Mouse (Mus musculus) kidney, postnatal 25 days (tissue): ENCODE measurements at regions not wholly inside any gene's neighbourhood (a gene's known extent, or its start where the extent isn't known, plus 50 kb on each side); places are given as distances from the start of the nearest gene placed in this dataset.

Experiments used
- DNase-seq, 2 experiments: peaks; one replicate each; pipeline ENCODE4 v3.0.0; 2021; ENCODE audit warnings: mixed read lengths in 2 of 2

DNA sequence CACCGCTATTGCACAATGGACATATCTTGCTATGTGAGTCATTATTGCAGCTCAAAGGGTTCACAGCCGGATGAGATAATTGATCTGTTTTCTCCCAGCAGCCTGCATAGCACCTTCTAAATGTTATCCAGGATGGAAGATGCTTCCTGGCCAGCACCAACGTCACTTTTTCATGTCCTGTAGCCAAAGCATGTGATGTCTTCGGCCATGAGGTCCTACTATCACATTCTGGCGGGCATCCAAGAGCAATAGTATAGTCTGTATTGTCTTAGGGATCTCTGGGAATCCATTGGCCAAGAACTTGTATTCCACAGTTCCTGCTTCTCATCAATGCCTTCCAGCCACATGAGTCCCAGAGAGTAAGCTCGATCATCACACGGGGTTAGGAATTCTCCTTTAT, 70.6 kb downstream of the Npy start:
- no peak for DNase-seq

DNA sequence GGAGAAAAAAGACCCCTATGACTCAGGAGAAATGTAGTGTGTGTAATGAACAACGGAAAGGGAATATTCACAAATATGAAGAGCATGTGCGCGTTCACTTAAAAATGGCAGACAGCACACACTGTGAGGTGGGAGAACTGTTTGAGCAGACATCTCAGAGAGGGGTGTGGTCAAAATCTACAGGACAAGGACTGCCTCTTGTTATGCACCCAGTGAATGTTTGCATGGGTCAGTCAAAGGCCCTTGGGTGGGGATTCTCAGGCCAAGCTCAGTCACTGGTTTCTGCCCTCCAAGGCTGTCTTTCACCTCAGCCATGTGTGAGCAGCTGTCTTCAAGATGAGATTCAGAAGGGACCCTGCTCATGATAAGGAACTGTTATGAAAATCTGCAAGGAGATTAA, 76.6 kb downstream of the Npy start:
- no peak for DNase-seq

GRCm38 (mm10) chr6:49901512-49901911, 79.0 kb downstream of the Npy start:
- no peak for DNase-seq

- no peak for DNase-seq
Measured at GRCm38 (mm10) chr6:49904001-49904400, 81.5 kb downstream of the Npy start.

DNA sequence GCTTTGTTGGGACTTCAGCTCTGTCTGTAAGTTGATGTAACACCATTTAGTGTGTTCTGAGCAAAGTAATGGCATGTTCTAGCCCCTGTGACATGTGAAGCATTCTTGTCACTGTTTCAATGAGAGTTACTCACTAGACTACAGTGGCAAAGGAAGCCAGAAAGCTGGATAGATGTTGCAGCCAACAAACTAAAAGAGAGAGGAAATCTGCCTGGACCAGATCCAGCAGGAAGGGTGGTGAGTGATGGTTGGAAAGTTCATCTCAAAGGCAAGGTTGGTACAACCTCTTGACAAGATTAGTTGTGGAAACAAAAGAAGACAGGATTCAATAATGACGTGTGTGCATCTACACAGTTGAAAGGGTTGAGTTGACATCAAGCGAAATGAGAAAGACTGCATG, 83.9 kb downstream of the Npy start:
- peak in 1 of 2 experiments; percentile 17 for DNase-seq

GRCm38 (mm10) chr6:49919089-49919812, 96.7 kb downstream of the Npy start:
- DNase-seq, result peak; percentile 43 to 51

- no peak for DNase-seq
Measured at GRCm38 (mm10) chr6:49919813-49920170, 97.3 kb downstream of the Npy start.

GRCm38 (mm10) chr6:49924296-49924695, 101.8 kb downstream of the Npy start:
- DNase-seq, result no peak

GRCm38 (mm10) chr6:49928075-49928474, 105.6 kb downstream of the Npy start:
- DNase-seq, result no peak

GRCm38 (mm10) chr6:49930104-49930503, 107.6 kb downstream of the Npy start:
- no peak for DNase-seq

DNA sequence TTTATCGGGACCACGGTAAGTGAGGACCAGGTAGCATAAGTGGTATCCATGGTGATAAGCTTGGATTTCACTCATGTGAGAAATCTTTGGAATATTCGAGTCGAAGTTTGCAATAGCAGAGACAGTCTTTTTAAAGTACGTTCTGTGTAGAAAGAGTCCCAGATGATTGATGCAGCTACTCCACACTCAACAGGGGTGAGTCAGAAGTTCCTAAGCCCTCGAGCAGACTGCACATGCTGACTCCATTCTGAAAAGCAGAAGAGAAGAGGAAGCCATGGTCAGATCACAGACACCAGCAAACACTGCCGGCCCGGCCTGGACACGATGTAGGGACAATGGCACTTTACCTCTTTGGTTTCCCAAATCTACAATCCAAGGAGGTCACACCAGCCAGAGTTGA, 120.6 kb downstream of the Npy start:
- DNase-seq, result no peak

DNA sequence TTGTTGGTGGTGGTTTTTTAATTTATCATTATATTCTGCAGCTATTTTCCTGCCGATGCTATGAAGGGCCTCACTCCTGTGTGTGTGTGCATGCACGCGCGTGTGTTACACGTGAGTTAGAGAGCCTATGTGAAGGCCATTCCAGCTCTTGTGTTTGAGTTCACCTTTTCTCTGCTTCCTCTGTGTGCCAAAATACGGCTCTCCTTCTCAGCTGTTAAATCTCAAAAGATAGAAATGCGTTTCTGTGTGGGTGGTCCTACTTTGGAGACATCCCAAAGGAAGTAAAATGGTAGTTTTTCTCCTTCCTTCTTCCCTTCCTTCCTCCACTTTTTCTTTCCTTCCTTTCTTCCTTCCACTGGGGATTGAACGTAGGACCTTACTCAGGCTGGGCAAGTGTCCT, 136.4 kb downstream of the Npy start:
- DNase-seq, result no peak

- DNase-seq, result no peak
Measured at GRCm38 (mm10) chr6:49961166-49961565, 138.7 kb downstream of the Npy start.

- DNase-seq, result peak; percentile 71 to 79
Measured at GRCm38 (mm10) chr6:49965944-49966545, 143.5 kb downstream of the Npy start.

DNA sequence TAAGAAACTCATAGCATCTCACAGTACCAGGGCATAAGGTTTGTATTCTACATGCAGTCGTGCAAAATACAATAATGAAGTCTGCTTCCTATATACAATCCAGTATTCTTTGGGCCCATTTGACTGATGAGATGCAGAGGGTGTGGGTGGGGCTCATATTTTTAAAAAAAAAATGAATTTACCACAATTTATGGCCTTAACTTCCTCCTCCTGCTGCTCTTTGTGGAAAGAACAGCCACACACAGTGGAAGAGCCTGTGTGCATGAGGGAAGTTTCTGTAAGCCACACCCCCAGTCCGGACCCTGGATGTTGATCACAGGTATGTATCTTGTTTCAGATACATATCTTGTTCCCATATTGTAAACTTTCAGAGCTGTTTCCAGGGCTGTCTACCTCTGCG, 143.5 kb upstream of the Mpp6 start:
- no peak for DNase-seq

DNA sequence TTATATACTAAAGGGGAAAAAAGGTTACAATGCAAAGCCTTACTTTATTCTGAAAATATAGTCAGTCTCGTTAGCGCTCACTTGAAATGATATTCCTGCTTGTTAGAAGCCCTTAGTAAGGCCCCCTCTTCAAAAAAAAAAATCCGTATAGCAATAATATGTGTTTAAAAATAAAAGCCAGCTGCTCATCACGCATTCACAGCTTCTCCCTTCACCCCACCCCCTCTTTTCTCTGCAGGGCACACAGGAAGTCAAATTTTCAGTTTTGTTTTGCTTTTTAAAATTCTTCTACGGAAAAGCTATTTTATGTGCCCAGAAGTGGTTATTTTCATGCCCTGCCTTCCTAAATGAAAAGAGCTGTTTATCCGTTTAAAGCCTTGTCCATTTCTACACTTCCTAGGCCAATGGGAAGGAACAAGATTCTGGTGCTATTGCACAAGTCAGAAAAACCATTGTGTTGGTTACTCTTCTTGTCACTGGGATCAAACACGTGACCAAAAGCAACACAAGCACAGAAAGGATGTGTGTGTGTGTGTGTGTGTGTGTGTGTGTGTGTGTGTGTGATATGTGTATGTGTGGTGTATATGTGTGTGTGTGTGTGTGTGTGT, 136.7 kb upstream of the Mpp6 start:
- DNase-seq, result no peak

GRCm38 (mm10) chr6:49977783-49978182, 132.3 kb upstream of the Mpp6 start:
- DNase-seq, result peak; percentile 9 to 45

DNA sequence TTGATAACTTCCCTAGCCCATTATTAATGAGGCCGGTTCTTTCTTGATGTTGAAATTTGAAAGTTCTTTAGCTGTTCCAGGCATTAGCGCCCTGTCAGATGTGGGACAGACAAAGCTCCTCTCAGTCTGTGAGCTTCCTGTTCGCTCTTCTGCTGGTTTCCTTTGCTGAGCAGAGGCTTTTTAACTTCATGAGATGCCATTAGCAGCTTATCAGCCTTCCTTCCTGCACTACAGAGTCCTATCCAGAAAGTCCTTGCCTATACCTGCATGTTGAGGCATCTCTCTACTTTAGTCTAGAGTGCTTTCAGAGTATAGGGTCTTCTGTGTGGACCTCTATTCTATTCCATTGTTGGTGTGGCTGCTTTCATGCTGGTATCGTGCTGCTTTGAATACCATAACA, 126.3 kb upstream of the Mpp6 start:
- DNase-seq, result no peak

DNA sequence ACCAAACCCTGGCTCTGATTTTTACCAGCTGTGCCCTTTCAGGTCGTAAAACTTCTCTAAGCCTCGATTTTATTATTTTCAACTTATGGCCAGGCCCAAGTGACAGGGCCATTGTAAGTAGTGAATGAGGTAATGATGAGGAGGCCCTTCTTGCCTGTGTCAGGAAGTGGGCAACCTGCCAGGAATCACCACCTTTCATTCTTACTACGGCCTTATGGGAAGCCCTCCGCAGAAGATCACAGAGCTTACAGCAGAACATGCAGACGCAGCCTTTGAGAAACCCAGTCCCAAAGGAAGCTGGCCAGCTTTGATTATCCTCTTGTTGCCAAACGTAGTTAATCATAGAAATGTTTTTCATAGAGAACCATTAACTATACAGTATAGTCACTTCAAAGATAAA, 124.9 kb upstream of the Mpp6 start:
- peak; percentile 54 to 57 for DNase-seq

DNA sequence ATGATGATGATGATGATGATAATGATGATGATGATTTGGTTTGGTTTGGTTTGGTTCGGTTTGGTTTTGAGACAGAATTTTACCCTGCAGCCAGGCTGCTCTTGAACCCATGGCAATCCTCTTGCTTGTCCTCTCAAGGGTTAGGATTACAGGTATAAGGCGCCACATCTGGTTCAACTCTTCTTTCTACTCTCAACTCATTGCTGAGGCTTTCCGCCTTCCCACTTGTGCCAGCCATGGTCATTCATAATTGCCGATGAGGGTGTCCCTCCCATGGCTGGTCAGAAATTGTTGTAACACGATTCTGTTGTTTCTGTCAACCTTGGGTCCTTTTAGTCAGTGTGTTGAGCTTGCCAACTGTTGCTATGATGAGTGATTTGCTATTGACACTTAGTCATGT, 122.9 kb upstream of the Mpp6 start:
- no peak for DNase-seq

- DNase-seq, result no peak
Measured at GRCm38 (mm10) chr6:49987541-49988210, 122.4 kb upstream of the Mpp6 start.

GRCm38 (mm10) chr6:49989585-49990521, 120.2 kb upstream of the Mpp6 start:
- DNase-seq, result no peak

DNA sequence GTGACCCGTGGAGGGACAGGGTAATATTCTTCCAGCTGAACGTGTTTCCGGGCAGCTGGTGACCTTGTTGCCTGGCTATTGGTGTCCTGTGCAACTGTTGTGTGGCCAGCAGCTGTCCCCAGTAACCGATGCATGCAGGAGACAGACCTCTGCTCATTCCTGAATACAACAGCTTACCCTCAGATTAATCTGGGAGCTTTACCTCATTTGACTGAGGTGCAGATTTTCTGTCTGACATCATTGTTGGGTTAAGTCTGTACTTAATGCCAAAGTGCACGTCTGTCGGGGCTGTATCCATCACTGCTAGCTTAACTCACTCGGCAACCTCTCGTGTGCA, 119.6 kb upstream of the Mpp6 start:
- DNase-seq, result peak; percentile 12 to 45
